Mouse (Mus musculus): Measurements from ENCODE around the gene Cys1. TPM values are rescaled to one million over a fixed set of nuclear protein-coding genes. Genes with fewer than 3 reads are reported as not detected.
A peak's percentile ranks its signal among the peaks of the same experiment; 100 is the strongest.
"Not testable (repeated sequence)": the region's sequence is repeated elsewhere in the genome, so short reads cannot be mapped to it uniquely, and the experiment has no call there.

Gene Cys1
- polyA plus RNA-seq, 1 experiment from 2014 or later, result 1.9 TPM

DNA sequence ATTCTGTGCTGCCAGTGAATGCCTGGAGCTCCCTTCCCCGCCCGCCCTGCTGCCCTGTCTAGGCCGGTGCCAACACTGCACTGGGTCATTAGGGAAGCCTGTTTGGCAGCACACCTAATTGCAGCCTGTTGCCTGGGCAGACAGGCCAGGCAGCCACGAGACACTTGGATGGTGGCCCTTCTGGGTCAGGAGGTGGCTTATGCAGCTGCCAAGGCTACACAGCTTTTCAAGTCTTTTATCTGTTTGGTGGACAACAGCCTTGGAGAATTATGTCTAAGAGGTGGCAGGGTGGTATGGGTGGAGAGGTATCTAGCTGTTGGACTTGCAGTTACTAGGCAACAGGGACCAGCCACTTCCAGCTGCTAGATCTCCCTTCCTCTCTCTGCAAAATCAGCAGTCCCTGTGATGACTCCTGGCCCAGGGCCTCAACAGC, 39.2 kb downstream of the Cys1 start:
- Histone ChIP-seq H3K9ac (ENCODE audit: low read length) (no peak overlapping the region), H3K9me3 (replicated peaks; ENCODE audit: control insufficient read depth, low read length) (no peaks in the 10 kb centered on the region), H3K27me3 (ENCODE audit: control insufficient read depth, insufficient read depth, low read length) (no peaks in the 10 kb centered on the region), H3K4me1 (ENCODE audit: control insufficient read depth, insufficient read depth, low read length) (0 out of 2 replicates have a peak, but pooled peaks cover 7% of the 10 kb centered on the region), H3K27ac (ENCODE audit: low read length) (no peak overlapping the region), H3K4me3 (replicated peaks; ENCODE audit: low read length) (no peak overlapping the region), H3K36me3 (ENCODE audit: control insufficient read depth, insufficient read depth, low read length) (no peaks in the 10 kb centered on the region), H3K4me2 (ENCODE audit: low read depth, low read length) (no peak overlapping the region)
- WGBS, result 56% methylated on average over 4 of the region's 4 CpGs
- ATAC-seq (ENCODE audit: insufficient read depth, low FRiP score), result no peak

DNA sequence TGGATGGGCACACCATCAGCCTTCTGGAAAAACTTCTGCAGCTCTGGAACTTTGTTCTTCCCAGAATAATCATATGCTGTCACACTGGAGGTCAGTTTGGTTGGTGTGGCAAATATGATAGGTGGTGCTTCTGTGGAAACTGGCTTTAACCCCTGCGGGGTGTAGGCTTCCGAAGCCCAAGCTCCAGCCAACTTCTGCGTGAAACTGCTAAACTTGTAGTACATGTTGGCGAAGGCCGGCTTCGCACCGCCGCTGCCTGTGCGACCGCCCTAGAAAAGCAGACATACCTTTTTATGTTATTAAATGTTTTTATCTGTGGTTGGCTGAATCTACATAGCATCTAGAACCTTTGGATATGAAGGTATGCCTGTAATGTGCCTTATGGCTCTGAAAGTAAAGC, 42.8 kb downstream of the Cys1 start:
- WGBS, result 95% methylated on average over 10 of the region's 10 CpGs

DNA sequence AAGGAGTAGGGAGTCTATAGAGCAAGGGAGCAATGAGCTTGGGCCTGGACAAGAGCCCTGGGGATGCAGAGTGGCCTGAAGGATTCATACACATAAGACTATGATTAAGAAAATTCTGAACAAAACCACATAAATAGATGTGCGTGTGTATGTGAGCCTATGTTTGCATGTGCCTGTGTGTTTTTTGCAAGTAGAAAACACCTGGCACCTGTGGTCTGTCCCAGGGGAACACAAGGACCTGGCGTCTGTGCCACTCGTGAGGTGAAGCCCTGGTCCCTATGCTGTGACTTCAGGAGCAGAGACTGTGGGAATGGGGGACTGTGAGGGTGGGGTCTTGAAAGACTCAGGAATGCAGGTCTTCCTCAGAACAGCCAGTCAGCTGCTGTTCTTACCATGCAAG, 47.0 kb downstream of the Cys1 start:
- Histone ChIP-seq H3K9me3 (replicated peaks; ENCODE audit: control insufficient read depth, low read length) (no peaks in the 10 kb centered on the region), H3K36me3 (ENCODE audit: control insufficient read depth, insufficient read depth, low read length) (no peaks in the 10 kb centered on the region), H3K4me3 (replicated peaks; ENCODE audit: low read length) (no peak overlapping the region), H3K27ac (ENCODE audit: low read length) (no peak overlapping the region), H3K4me1 (ENCODE audit: control insufficient read depth, insufficient read depth, low read length) (no peaks in the 10 kb centered on the region), H3K4me2 (ENCODE audit: low read depth, low read length) (no peak overlapping the region), H3K27me3 (ENCODE audit: control insufficient read depth, insufficient read depth, low read length) (no peaks in the 10 kb centered on the region), H3K9ac (ENCODE audit: low read length) (no peak overlapping the region)
- WGBS, result 94% methylated on average over 3 of the region's 3 CpGs
- no peak for ATAC-seq (ENCODE audit: insufficient read depth, low FRiP score)

More for the DNA sequence above, 42.8 kb downstream of the Cys1 start:
- not testable (repeated sequence) for H3K27ac ChIP-seq (ENCODE audit: low read length); H3K4me3 ChIP-seq (replicated peaks; ENCODE audit: low read length); H3K4me1 ChIP-seq (ENCODE audit: control insufficient read depth, insufficient read depth, low read length); H3K27me3 ChIP-seq (ENCODE audit: control insufficient read depth, insufficient read depth, low read length); H3K4me2 ChIP-seq (ENCODE audit: low read depth, low read length); H3K9me3 ChIP-seq (replicated peaks; ENCODE audit: control insufficient read depth, low read length); ATAC-seq (ENCODE audit: insufficient read depth, low FRiP score); H3K9ac ChIP-seq (ENCODE audit: low read length); H3K36me3 ChIP-seq (ENCODE audit: control insufficient read depth, insufficient read depth, low read length)

DNA sequence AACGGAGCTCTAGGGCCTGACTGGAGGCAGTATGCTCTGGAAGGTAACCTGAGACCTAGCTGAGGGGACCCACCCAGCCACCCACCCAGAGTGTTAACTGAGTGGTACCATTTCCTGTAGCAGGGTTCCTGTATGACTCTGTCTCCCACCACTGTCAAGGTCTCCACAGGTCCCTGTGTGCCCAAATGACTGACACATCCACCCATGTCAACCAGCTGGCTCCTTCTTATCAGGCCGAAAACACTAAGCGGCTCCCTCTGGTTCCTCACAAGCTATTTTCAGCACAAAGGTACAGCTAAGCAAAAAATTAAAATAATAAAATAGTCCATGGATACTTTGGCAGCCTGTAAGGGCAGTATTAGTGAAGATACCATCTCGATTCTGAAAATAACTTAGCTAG, 47.4 kb downstream of the Cys1 start:
- Histone ChIP-seq H3K9me3 (replicated peaks; ENCODE audit: control insufficient read depth, low read length) (no peaks in the 10 kb centered on the region), H3K27me3 (ENCODE audit: control insufficient read depth, insufficient read depth, low read length) (no peaks in the 10 kb centered on the region), H3K4me1 (ENCODE audit: control insufficient read depth, insufficient read depth, low read length) (no peaks in the 10 kb centered on the region), H3K9ac (ENCODE audit: low read length) (no peak overlapping the region), H3K4me3 (replicated peaks; ENCODE audit: low read length) (no peak overlapping the region), H3K36me3 (ENCODE audit: control insufficient read depth, insufficient read depth, low read length) (no peaks in the 10 kb centered on the region), H3K27ac (ENCODE audit: low read length) (no peak overlapping the region), H3K4me2 (ENCODE audit: low read depth, low read length) (no peak overlapping the region)
- 71% methylated on average over 4 of the region's 4 CpGs for WGBS
- 0 out of 2 replicates have a peak, but pooled peaks have one; percentile 6 for ATAC-seq (ENCODE audit: insufficient read depth, low FRiP score)

DNA sequence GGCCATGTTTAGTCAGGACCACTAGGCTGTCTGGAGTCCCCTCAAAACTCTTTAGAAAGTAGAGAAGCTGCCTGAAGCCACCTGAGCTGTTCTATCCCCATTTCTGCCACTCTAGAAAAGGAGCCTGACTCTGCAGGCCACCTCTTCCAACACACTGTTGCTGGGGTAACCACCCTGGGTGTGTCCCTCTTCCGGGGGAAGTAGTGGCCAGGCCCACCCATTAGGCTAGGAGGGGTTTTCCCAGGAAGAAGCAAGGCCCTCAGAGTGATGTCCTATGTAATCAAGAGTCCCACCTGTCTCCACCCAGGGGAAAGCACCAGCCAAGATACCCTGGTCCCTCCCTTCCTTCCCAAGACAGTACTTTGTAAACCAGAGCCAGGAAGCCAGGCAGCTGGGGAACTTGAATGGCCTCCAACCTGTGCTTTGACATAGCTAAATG, 47.8 kb downstream of the Cys1 start:
- peak; percentile 12; the same call in 1 of the 2 replicates for ATAC-seq (ENCODE audit: insufficient read depth, low FRiP score)

DNA sequence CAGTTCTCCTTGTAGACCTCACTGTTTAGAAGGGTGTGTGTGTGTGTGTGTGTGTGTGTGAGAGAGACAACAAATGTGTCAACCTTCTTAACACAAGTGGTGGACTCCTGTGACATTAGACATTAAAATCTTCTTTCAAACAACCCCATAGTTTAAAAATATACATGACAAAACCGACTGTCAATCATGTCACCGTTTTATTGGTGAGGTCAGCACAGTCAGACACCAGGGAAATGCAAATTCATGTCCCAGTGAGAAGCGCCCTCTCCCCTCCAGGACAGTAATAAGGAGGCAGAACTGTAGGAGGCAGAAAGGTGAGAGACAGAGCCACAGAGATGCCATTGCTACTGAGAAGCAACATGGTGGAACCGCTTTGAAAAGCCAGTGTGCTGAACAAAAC, 49.2 kb downstream of the Cys1 start:
- no peak overlapping the region for H3K4me2 ChIP-seq (ENCODE audit: low read depth, low read length)
- no peak overlapping the region for H3K27ac ChIP-seq (ENCODE audit: low read length)
- H3K36me3 ChIP-seq (ENCODE audit: control insufficient read depth, insufficient read depth, low read length), result no peaks in the 10 kb centered on the region
- no peak for ATAC-seq (ENCODE audit: insufficient read depth, low FRiP score)
- WGBS, result 60% methylated on average over 4 of the region's 4 CpGs
- no peaks in the 10 kb centered on the region for H3K9me3 ChIP-seq (replicated peaks; ENCODE audit: control insufficient read depth, low read length)
- no peak overlapping the region for H3K4me3 ChIP-seq (replicated peaks; ENCODE audit: low read length)
- H3K9ac ChIP-seq (ENCODE audit: low read length), result no peak overlapping the region
- H3K27me3 ChIP-seq (ENCODE audit: control insufficient read depth, insufficient read depth, low read length), result no peaks in the 10 kb centered on the region
- no peaks in the 10 kb centered on the region for H3K4me1 ChIP-seq (ENCODE audit: control insufficient read depth, insufficient read depth, low read length)

More for the DNA sequence above, 47.8 kb downstream of the Cys1 start:
- WGBS, result 37% methylated on average over 1 of the region's 1 CpGs
- no peak overlapping the region for H3K4me3 ChIP-seq (replicated peaks; ENCODE audit: low read length)
- H3K4me1 ChIP-seq (ENCODE audit: control insufficient read depth, insufficient read depth, low read length), result no peaks in the 10 kb centered on the region
- H3K36me3 ChIP-seq (ENCODE audit: control insufficient read depth, insufficient read depth, low read length), result no peaks in the 10 kb centered on the region
- no peak overlapping the region for H3K4me2 ChIP-seq (ENCODE audit: low read depth, low read length)
- no peaks in the 10 kb centered on the region for H3K27me3 ChIP-seq (ENCODE audit: control insufficient read depth, insufficient read depth, low read length)
- H3K9me3 ChIP-seq (replicated peaks; ENCODE audit: control insufficient read depth, low read length), result no peaks in the 10 kb centered on the region
- no peak overlapping the region for H3K27ac ChIP-seq (ENCODE audit: low read length)
- H3K9ac ChIP-seq (ENCODE audit: low read length), result no peak overlapping the region

GRCm38 (mm10) chr12:24630220-24630619, 51.4 kb downstream of the Cys1 start:
- Histone ChIP-seq H3K27ac (ENCODE audit: low read length) (no peak overlapping the region), H3K36me3 (ENCODE audit: control insufficient read depth, insufficient read depth, low read length) (no peaks in the 10 kb centered on the region), H3K27me3 (ENCODE audit: control insufficient read depth, insufficient read depth, low read length) (no peaks in the 10 kb centered on the region), H3K9ac (ENCODE audit: low read length) (no peak overlapping the region), H3K4me2 (ENCODE audit: low read depth, low read length) (no peak overlapping the region), H3K4me3 (replicated peaks; ENCODE audit: low read length) (no peak overlapping the region), H3K4me1 (ENCODE audit: control insufficient read depth, insufficient read depth, low read length) (no peaks in the 10 kb centered on the region), H3K9me3 (replicated peaks; ENCODE audit: control insufficient read depth, low read length) (no peaks in the 10 kb centered on the region)
- no peak for ATAC-seq (ENCODE audit: insufficient read depth, low FRiP score)
- 77% methylated on average over 1 of the region's 1 CpGs for WGBS

- no peak overlapping the region for H3K27ac ChIP-seq (ENCODE audit: low read length)
- 49% methylated on average over 3 of the region's 3 CpGs for WGBS
- no peaks in the 10 kb centered on the region for H3K27me3 ChIP-seq (ENCODE audit: control insufficient read depth, insufficient read depth, low read length)
- H3K4me1 ChIP-seq (ENCODE audit: control insufficient read depth, insufficient read depth, low read length), result no peaks in the 10 kb centered on the region
- no peak for ATAC-seq (ENCODE audit: insufficient read depth, low FRiP score)
- no peak overlapping the region for H3K9ac ChIP-seq (ENCODE audit: low read length)
- H3K4me2 ChIP-seq (ENCODE audit: low read depth, low read length), result no peak overlapping the region
- no peak overlapping the region for H3K4me3 ChIP-seq (replicated peaks; ENCODE audit: low read length)
- no peaks in the 10 kb centered on the region for H3K9me3 ChIP-seq (replicated peaks; ENCODE audit: control insufficient read depth, low read length)
- H3K36me3 ChIP-seq (ENCODE audit: control insufficient read depth, insufficient read depth, low read length), result no peaks in the 10 kb centered on the region
These were observed 54.4 kb downstream of the Cys1 start for GRCm38 (mm10) chr12:24627215-24627614.

DNA sequence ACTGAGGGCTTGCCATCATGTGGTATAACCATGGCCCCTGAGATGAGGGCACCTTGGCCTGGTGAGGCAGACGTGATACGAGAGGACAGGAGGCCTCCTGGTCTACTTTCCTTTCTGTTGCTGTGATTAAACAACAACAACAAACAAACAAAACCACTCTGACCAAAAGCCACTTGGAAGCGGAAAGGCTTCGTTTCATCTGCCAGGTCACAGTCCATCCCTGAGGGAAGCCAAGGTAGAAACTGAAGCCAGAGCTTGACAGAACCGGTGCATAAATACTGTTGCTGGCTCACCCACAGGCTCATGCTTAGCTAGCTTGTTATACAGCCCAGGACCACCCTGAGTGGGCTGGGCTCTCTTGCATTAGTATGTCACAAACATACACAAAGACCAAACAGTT, 55.2 kb downstream of the Cys1 start:
- no peaks in the 10 kb centered on the region for H3K9me3 ChIP-seq (replicated peaks; ENCODE audit: control insufficient read depth, low read length)
- no peak overlapping the region for H3K9ac ChIP-seq (ENCODE audit: low read length)
- no peaks in the 10 kb centered on the region for H3K27me3 ChIP-seq (ENCODE audit: control insufficient read depth, insufficient read depth, low read length)
- no peak for ATAC-seq (ENCODE audit: insufficient read depth, low FRiP score)
- H3K4me3 ChIP-seq (replicated peaks; ENCODE audit: low read length), result no peak overlapping the region
- WGBS, result 87% methylated on average over 5 of the region's 5 CpGs
- H3K4me2 ChIP-seq (ENCODE audit: low read depth, low read length), result no peak overlapping the region
- no peaks in the 10 kb centered on the region for H3K36me3 ChIP-seq (ENCODE audit: control insufficient read depth, insufficient read depth, low read length)
- no peaks in the 10 kb centered on the region for H3K4me1 ChIP-seq (ENCODE audit: control insufficient read depth, insufficient read depth, low read length)
- H3K27ac ChIP-seq (ENCODE audit: low read length), result no peak overlapping the region

Data from stomach, embryonic 16.5 days (tissue).